Mouse (Mus musculus) urinary bladder, postnatal 36 days (tissue): ENCODE results near the gene Rnd3.

Experiments
- DNase-seq, 2 experiments: peaks; one replicate each; pipeline ENCODE4 v3.0.0; 2022; ENCODE audit warnings: low spot score in 2 of 2, mixed read lengths in 1 of 2

The Rnd3 gene

DNA sequence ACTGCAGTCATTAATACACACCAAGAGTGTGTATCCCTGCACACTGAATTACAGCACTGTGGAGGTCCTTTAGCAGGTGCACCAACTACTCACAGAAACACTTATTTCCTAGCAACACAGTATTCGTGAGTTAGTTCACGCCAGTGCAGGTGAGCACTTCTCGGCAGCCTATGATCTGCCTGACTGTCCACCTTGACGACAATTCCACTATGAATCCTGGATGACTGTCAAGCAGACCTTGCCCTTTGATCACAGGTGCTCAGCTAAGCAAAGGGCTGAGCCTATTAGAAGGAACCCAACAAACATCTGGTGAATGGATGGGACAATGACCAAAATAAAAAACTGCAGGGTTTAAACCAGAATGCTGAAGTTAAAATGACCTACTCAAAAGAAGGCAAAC lies 20.8 kb downstream of the Rnd3 start:
- DNase-seq = no peak

DNA sequence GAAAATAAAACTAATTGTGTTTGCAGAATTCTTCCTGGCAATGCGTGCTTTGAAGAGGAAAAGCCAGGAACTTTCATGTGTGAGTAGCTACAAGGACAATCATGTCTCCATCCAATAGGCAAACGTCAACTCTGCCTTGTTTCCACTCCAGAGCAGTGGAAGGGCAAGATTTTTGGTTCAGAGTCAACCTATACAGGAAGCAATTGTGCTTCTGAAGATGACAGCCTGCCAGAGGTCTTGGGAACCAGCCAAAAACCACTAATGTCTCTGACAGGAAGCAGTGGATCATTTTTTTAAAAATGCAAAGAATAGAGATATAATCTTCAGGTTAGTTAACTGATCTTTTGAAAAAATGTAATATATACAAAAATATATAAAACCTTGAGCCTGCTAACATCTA lies 38.6 kb downstream of the Rnd3 start:
- no peak for DNase-seq

DNA sequence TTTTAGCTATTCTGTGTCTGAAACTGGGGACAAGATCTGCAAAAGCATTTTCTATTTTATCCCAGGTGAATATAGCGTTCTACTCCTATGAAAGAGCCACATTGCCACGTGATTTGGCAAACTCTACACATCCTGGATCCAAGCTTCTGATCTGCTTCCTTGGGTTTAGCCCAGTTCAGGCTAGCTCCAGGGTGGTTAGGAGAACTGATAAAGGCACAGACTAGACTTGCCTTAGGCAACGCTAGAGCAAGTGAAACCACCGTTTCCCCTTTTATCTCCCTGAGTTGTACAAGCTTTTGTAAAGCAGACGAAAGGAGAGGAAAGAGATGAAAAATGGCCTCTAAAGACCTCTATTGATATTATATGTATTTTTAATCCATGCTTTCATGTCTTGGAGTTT lies 40.3 kb downstream of the Rnd3 start:
- no peak for DNase-seq

DNA sequence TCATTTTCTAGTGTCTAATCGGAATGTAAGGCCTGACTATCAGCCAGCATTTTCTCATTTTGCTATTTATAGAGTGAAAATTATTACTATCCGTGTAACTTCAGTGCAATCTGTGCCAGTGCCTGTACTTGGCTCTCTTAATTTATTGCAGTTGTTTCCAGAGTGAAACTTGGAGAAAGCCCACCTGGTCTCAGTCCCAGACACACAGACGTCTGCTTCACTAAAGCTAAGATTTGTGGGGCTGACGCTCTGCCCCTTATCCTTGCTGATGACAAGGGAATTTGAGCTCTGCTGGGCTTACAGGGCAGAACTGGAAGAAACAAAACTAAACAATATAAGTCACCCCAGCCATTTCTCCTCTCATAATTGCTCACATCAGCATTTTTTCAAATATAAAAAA lies 47.7 kb downstream of the Rnd3 start:
- DNase-seq = peak; percentile 2 to 42

DNA sequence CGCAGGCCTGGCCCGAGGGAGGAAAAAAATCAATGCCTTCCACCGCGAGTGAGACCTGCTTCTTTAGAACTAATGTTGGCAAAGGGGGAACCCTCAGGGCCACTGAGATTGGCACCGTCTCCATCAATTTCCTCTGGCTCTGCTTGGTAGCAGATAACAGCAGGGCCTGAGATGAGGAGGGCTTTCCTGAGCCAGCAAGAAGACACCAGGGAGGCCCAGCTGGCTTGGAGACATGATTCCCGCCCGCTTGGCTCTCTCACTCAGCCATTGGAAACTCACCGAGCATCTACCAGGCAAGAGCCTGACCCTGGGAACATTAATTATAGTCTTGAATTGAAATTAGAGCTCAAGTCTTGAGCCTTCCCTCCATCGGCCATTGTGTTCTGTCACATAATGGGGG lies 48.9 kb downstream of the Rnd3 start:
- DNase-seq = peak; percentile 9 to 39

DNA sequence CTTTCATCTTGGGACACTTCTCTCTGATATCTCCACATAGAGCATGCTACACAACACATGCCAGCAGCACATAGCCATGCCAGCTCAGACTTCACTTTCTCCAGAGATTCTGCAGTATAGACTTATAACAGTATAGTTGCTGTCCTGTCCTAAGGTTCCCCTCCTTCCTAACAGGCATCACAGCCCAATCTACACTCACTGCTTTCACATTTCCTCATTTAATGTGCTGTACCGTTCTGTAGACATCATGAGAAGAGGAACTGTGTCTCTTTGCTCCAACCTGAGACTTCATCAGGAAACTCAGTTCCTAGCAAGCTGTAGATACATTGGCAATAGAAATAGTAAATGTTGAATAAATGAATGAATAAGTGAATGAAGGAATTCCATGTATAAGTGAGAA lies 49.7 kb downstream of the Rnd3 start:
- no peak for DNase-seq

DNA sequence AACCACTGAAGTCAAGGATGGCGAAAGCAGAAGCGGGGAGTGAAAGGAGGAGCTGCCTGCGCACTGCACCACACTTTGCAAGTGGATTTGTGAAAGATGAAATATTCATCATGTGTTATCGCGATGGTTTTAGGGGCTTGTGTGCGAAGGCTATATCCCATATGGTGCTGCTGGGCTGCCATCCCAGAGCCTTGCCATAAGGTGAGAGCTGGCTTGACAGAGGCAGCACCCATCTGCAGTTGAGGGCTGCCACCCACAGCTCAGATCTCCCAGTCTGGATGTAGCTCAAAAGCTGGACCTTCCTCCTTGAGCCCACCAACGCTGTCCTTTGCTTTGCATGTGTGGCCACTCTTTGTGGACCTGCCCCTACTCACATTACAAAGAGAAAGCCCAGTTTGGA lies 58.2 kb downstream of the Rnd3 start:
- DNase-seq = no peak

DNA sequence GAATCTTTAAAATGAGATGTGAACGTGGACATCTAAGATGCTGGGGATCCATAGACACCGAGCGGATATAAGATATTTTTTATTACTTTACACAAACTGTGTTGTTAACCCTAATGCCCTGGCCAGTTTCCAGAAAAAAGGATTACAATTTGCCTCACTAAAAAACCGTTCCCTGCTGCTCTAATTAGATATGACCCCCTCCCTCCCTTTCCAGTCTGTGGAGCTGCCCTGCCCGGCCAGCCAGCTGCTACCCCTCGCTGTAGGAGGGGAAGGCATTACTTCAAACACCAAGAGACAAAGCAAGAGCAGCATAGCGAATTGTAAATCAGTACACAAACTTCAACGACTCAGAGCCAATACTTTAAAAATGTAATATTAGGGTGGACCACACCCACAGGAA lies 58.9 kb downstream of the Rnd3 start:
- DNase-seq = no peak

DNA sequence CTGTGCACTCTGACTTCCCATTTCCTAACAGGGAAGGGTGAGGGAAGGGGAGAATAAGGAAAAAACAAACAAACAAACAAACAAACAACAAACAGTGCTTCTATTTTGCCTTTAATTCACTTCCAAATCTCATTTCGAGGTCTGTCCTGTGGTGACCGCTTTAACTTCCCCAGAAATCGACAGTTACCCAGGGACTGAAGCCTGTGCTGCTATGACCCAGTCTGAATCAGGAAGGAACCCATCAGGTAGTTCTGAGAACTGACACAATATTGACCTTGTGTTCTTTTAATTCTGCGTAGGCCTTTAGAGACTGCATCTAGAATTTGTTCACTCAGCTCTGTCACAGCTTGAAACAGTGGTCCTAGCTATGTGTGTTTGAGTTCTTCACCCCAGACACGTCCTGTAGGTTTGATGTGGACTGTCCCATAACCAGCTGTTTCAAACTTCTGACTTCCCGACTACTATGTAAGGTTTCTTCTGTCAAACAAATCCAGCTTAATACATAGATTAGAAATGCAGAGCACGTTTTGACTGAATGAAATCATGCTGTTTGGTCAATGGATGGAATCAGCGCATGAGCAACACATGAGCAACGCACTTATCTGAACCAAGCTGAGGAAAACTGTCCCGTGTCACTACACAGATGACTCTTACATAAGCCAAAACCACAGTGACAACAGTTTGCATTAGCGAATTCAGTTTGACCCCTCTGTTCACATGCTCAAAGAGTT lies 59.9 kb downstream of the Rnd3 start:
- no peak for DNase-seq

DNA sequence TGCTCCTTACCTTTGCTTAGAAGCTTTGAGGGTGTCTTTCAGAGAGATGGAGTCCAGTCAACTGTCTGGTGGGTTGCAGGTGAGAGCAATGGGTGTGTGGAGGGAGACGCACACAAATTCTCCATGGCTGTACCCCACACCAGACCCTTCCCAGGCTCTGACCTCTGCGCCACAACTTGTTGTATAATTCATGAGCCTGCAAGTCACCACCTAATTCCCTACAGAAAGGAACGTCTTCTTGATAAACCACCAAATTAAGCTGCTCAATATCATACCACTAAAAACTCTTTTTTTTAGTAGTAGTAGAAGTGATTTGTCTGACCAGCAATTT lies 60.8 kb downstream of the Rnd3 start:
- no peak for DNase-seq

DNA sequence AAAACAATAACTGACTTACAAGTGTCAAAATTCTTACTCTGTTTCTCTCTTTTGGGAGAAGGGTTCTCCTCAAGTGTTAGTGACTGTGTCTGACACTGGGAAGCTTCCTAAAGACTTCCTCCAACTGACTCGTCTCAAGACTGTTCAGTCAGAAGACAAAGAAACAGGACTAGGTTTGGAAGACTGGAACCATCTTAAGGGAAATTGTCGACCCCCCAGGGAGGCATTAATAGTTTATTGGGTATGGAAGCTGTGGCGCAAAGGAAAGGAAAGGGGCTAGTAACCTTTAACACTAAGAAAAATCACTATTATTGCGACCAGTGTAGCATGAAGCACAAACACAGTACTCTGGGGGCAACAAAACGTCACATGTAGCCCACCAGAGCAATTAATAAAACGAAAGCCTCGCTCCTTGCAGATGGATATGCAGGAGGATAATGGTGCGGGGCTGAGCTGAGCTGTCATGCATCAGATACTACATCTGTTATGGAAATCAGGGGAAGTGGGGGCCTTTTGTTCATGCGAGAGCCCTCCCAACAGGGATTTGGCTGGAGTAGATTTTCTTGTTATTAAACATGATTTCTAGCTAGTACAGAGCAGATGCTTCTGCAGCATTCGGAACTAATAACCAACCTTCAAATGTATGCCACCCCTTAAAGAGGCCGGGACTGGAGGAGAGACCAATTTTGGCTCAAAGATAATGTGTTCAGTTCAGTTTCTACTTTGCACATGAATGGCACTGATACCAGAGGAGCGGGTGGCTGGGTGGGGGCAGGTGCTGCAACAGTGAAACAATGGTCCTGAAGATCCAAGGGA lies 61.4 kb downstream of the Rnd3 start:
- no peak for DNase-seq

DNA sequence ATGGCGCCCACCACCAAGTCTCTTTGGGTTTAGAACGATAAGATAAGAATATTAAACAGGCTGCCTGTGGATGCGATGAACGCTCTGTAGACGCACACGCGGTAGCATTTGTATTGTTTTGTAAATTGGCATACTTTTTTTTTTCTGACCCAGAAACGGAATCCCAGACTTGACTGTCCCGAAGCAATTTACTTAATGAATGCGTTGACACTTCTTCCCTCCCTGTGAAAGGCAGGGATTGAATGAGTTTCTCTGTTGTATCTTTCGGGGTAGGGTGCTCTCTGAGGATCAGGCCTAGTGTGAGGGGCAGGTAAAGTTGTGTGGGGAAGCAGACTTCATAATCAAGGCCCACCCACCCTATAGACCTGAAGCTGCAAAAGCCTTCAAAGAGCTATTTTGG lies 63.8 kb downstream of the Rnd3 start:
- no peak for DNase-seq

DNA sequence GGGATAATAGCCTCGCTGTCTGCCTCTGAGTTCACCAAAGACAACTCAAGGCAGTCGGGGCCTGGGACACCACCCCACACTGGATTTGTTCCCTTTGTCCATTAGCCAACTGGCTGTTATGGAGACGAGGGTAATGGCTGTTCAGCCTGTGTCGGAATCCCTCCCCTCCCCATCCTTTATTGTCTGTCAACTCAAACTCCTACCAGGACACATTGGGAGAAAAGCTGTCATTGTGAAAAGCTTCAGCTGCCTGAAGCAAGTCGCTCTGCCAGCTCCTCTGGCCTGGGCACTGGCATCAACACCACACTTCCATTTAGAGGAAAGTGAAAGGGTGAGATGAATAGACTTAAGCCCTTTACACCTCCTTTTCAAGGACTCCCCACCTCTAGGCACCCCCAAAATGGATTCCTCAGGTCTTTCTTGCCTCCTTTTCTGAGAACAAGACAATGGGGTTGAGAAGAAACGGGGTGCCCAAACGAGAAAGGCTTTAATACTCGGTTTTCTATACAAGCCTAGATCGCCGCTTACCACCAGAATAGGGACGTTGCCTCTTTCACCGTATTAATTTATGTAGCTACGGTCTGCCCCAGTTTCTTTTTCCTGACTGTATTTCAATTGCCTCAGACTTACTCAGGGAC lies 66.1 kb downstream of the Rnd3 start:
- DNase-seq = no peak
